Mouse (Mus musculus): ENCODE measurements at regions not wholly inside any gene's neighbourhood (a gene's known extent, or its start where the extent isn't known, plus 50 kb on each side); places are given as distances from the start of the nearest gene placed in this dataset.

- no peak for DNase-seq (ENCODE audit: low spot score)
These were observed 285.3 kb downstream of the Epha4 start for GRCm38 (mm10) chr1:77229561-77229960.

GRCm38 (mm10) chr1:77233010-77233409 is 281.9 kb downstream of the Epha4 start:
- no peak for DNase-seq (ENCODE audit: low spot score)

GRCm38 (mm10) chr1:77244642-77245041 is 270.2 kb downstream of the Epha4 start:
- no peak for DNase-seq (ENCODE audit: low spot score)

- DNase-seq (ENCODE audit: low spot score): no peak
These were observed 268.8 kb downstream of the Epha4 start for GRCm38 (mm10) chr1:77246047-77246446.

- DNase-seq (ENCODE audit: low spot score): no peak
These were observed 260.6 kb downstream of the Epha4 start for GRCm38 (mm10) chr1:77254276-77254675.

GRCm38 (mm10) chr1:77256115-77256842 is 258.6 kb downstream of the Epha4 start:
- DNase-seq (ENCODE audit: low spot score): no peak

- DNase-seq (ENCODE audit: low spot score): no peak
These were observed 256.1 kb downstream of the Epha4 start for GRCm38 (mm10) chr1:77258730-77259310.

GRCm38 (mm10) chr1:77259789-77260188 is 255.1 kb downstream of the Epha4 start:
- DNase-seq (ENCODE audit: low spot score): no peak

GRCm38 (mm10) chr1:77261678-77262077 is 253.2 kb downstream of the Epha4 start:
- no peak for DNase-seq (ENCODE audit: low spot score)

- no peak for DNase-seq (ENCODE audit: low spot score)
These were observed 249.2 kb downstream of the Epha4 start for GRCm38 (mm10) chr1:77265677-77266076.

- DNase-seq (ENCODE audit: low spot score): no peak
These were observed 247.4 kb downstream of the Epha4 start for GRCm38 (mm10) chr1:77267311-77268003.

- DNase-seq (ENCODE audit: low spot score): no peak
These were observed 239.6 kb downstream of the Epha4 start for GRCm38 (mm10) chr1:77275297-77275696.

GRCm38 (mm10) chr1:77279566-77279965 is 235.3 kb downstream of the Epha4 start:
- DNase-seq (ENCODE audit: low spot score): no peak

GRCm38 (mm10) chr1:77280373-77281038 is 234.4 kb downstream of the Epha4 start:
- DNase-seq (ENCODE audit: low spot score): no peak

GRCm38 (mm10) chr1:77281741-77282140 is 233.1 kb downstream of the Epha4 start:
- no peak for DNase-seq (ENCODE audit: low spot score)

GRCm38 (mm10) chr1:77298713-77299132 is 216.2 kb downstream of the Epha4 start:
- no peak for DNase-seq (ENCODE audit: low spot score)

- no peak for DNase-seq (ENCODE audit: low spot score)
These were observed 214.1 kb downstream of the Epha4 start for GRCm38 (mm10) chr1:77300806-77301205.

- no peak for DNase-seq (ENCODE audit: low spot score)
These were observed 210.1 kb downstream of the Epha4 start for GRCm38 (mm10) chr1:77304770-77305169.

- no peak for DNase-seq (ENCODE audit: low spot score)
These were observed 207.1 kb downstream of the Epha4 start for GRCm38 (mm10) chr1:77307745-77308144.

- DNase-seq (ENCODE audit: low spot score): no peak
These were observed 201.8 kb downstream of the Epha4 start for GRCm38 (mm10) chr1:77313119-77313518.

GRCm38 (mm10) chr1:77315347-77315746 is 199.5 kb downstream of the Epha4 start:
- no peak for DNase-seq (ENCODE audit: low spot score)

GRCm38 (mm10) chr1:77316198-77316597 is 198.7 kb downstream of the Epha4 start:
- DNase-seq (ENCODE audit: low spot score): no peak
